Mouse (Mus musculus) ovary, postnatal 14 days (tissue): ENCODE measurements around the gene Wwox.

Experiments
- DNase-seq: peaks from one replicate; pipeline ENCODE4 v3.0.0; 2022; ENCODE audit warnings: low spot score

Wwox gene

GRCm38 (mm10) chr8:114541132-114541531 lies 101.7 kb downstream of the Wwox start:
- DNase-seq: peak; percentile 33

GRCm38 (mm10) chr8:114548360-114548759 lies 108.9 kb downstream of the Wwox start:
- no peak for DNase-seq

GRCm38 (mm10) chr8:114548837-114549236 lies 109.4 kb downstream of the Wwox start:
- DNase-seq: no peak

- DNase-seq: no peak
Observed at GRCm38 (mm10) chr8:114550029-114550428, 110.6 kb downstream of the Wwox start.

GRCm38 (mm10) chr8:114552606-114553005 lies 113.2 kb downstream of the Wwox start:
- no peak for DNase-seq

- DNase-seq: no peak
Observed at GRCm38 (mm10) chr8:114554966-114555365, 115.5 kb downstream of the Wwox start.

- no peak for DNase-seq
Observed at GRCm38 (mm10) chr8:114555491-114556202, 116.2 kb downstream of the Wwox start.

- no peak for DNase-seq
Observed at GRCm38 (mm10) chr8:114561191-114561590, 121.7 kb downstream of the Wwox start.

GRCm38 (mm10) chr8:114562486-114562885 lies 123.0 kb downstream of the Wwox start:
- no peak for DNase-seq

GRCm38 (mm10) chr8:114563361-114563760 lies 123.9 kb downstream of the Wwox start:
- DNase-seq: no peak

- no peak for DNase-seq
Observed at GRCm38 (mm10) chr8:114564036-114564435, 124.6 kb downstream of the Wwox start.

GRCm38 (mm10) chr8:114568531-114569166 lies 129.2 kb downstream of the Wwox start:
- no peak for DNase-seq

GRCm38 (mm10) chr8:114573014-114573746 lies 133.7 kb downstream of the Wwox start:
- no peak for DNase-seq

- no peak for DNase-seq
Observed at GRCm38 (mm10) chr8:114573747-114574093, 134.3 kb downstream of the Wwox start.

- DNase-seq: no peak
Observed at GRCm38 (mm10) chr8:114579292-114579691, 139.8 kb downstream of the Wwox start.

GRCm38 (mm10) chr8:114580684-114581083 lies 141.2 kb downstream of the Wwox start:
- DNase-seq: no peak

GRCm38 (mm10) chr8:114590336-114590867 lies 150.9 kb downstream of the Wwox start:
- no peak for DNase-seq

- DNase-seq: no peak
Observed at GRCm38 (mm10) chr8:114591296-114592280, 152.1 kb downstream of the Wwox start.

- no peak for DNase-seq
Observed at GRCm38 (mm10) chr8:114593424-114594157, 154.1 kb downstream of the Wwox start.

- DNase-seq: no peak
Observed at GRCm38 (mm10) chr8:114594811-114595210, 155.4 kb downstream of the Wwox start.

- DNase-seq: no peak
Observed at GRCm38 (mm10) chr8:114599555-114599954, 160.1 kb downstream of the Wwox start.
